Mouse (Mus musculus) mammary gland, adult 2 months (tissue): Measurements from ENCODE around the gene Gpx3. TPM values are rescaled to one million over a fixed set of nuclear protein-coding genes. Genes with fewer than 3 reads are reported as not detected.

Source experiments
- polyA plus RNA-seq: library from polyadenylated mRNA; depleted of rRNA; stranded (reverse); fragments of >200 nt; gene quantifications from 2 replicates; pipeline ENCODE4 v1.2.3, GENCODE M21; 2012; ENCODE audit warnings: low replicate concordance; rRNA removed

The Gpx3 gene
- polyA plus RNA-seq: 938 and 1,116 TPM in 2 replicates

GRCm38 (mm10) chr11:54902333-54903323 lies at the start of gene Gpx3:
Gene Gpx3, plus strand, starts transcription at chr11:54902453.

GRCm38 (mm10) chr11:54860256-54861038 lies 41.8 kb upstream of the Gpx3 start, which contains the start of gene Lyrm7:
Gene Lyrm7, minus strand, starts transcription at chr11:54860916.

GRCm38 (mm10) chr11:54866119-54867048 lies 35.9 kb upstream of the Gpx3 start, which contains the start of gene Hint1:
Gene Hint1, plus strand, starts transcription at chr11:54866383.

Other genes with a start within 250 kb of the Gpx3 start
- gene Cdc42se2, start 114.8 kb upstream of the Gpx3 start, polyA plus RNA-seq: 35.7 and 60.0 TPM in 2 replicates
- gene Lyrm7, start 41.5 kb upstream of the Gpx3 start, polyA plus RNA-seq: 0.67 and 2.5 TPM in 2 replicates
- 283 and 303 TPM in 2 replicates for gene Hint1, start 36.1 kb upstream of the Gpx3 start, polyA plus RNA-seq
- 43.9 and 75.2 TPM in 2 replicates for gene Tnip1, start 60.5 kb downstream of the Gpx3 start, polyA plus RNA-seq
- 181 and 229 TPM in 2 replicates for gene Anxa6, start 131.0 kb downstream of the Gpx3 start, polyA plus RNA-seq
- 8.4 and 15.0 TPM in 2 replicates for gene Ccdc69, start 175.7 kb downstream of the Gpx3 start, polyA plus RNA-seq
- 137 and 138 TPM in 2 replicates for gene Gm2a, start 195.7 kb downstream of the Gpx3 start, polyA plus RNA-seq
- 0.43 and 0.47 TPM in 2 replicates for gene Slc36a3, start 249.3 kb downstream of the Gpx3 start, polyA plus RNA-seq